Mouse (Mus musculus): ENCODE measurements at regions not wholly inside any gene's neighbourhood (a gene's known extent, or its start where the extent isn't known, plus 50 kb on each side); places are given as distances from the start of the nearest gene placed in this dataset.
A peak's percentile ranks its signal among the peaks of the same experiment; 100 is the strongest.

GRCm38 (mm10) chr2:81644671-81645070 lies 408.4 kb upstream of the Zfp804a start:
- peak; percentile 5 for DNase-seq

Data from cerebellum, adult 8-10 months (tissue).